Mouse (Mus musculus) A20 (cell line): ENCODE measurements around the gene Cdc14a.
"Not testable (repeated sequence)": the region's sequence is repeated elsewhere in the genome, so short reads cannot be mapped to it uniquely, and the experiment has no call there.

Source experiments
- DNase-seq: peaks from one replicate; pipeline ENCODE4 v3.0.0-alpha.2; 2011; ENCODE audit warnings: low read depth, low spot score

Cdc14a gene

DNA sequence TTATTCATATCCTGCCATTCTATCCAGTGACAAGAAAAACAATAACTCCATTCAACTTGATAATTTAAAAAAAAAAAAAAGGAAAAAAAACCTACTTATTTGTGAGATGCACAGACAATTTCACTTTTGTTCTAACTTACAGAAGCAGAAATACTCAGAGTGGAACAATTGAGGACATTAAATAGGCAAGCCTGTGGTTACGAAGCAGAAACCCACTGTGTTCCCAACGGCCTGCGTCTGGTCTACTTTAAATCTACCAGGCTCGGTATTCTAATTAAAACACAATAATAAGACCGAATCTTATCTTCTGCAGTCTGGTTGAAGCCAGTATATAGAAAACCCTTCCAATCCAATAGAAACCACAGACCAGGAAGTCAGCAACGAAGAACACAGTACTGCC lies 50.6 kb downstream of the Cdc14a start:
- no peak for DNase-seq

DNA sequence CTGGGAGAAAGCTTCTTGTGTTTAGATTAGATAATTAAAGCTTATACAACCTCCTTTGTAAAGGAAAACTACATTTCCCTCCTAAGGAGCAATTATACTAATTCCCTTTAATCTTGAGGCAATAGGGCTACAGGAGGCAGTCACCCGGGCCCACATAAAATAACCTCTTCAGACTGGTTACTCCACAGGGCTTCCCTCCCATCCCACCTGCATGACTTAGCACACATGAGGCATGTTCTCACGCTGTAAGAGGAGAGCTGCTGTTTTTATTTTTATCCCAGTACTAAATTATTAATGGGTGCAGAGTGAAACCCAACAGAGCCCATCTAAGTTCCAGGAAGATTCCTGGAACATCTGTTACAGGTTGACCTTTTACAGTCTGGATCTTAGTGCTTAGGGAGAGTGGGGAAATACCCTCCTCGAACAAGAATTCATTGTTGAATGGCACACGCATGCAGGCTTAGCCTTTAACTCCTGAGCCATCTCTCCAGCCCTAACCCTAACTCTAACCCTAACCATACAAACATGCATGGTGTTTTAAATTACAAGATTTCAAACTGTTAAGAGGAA lies 54.9 kb downstream of the Cdc14a start:
- DNase-seq: no peak

DNA sequence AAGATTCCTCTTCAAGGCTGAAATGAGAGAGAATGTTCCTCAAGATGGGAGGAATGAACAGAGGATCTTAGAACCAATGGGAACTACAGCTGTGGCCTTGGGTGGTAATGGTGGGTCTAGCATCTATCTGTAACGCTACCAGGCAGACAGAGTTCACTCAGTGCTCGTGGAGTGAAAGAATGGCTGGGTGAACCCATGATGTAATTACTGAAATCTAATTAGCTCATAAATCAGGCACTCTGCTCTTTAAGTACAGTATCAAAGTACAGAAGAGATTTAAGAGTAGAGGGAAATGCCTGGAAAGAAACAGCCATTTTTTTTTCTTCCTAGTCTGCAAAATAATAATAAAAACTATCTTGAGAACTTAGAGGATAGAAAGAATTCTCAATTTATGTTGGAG lies 57.7 kb downstream of the Cdc14a start:
- DNase-seq: no peak

DNA sequence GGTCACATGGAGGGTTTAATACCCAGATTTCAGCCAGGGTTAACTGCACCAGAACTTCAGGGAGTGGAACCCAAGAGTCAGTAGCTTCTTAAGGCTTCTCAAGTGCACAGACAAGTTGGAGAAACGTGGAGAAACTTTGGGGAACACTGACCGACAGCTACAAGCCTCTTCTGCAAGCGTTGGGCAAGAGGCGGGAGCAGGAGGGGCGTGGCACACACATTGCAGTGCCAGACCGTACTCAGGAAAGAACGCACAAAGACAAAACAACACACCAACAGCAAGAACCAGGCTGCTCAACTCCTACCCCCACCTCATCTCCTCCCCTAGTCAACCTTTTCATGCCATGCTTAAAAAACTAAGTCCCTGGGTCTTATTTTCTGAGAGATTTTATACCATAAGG lies 61.9 kb downstream of the Cdc14a start:
- no peak for DNase-seq

DNA sequence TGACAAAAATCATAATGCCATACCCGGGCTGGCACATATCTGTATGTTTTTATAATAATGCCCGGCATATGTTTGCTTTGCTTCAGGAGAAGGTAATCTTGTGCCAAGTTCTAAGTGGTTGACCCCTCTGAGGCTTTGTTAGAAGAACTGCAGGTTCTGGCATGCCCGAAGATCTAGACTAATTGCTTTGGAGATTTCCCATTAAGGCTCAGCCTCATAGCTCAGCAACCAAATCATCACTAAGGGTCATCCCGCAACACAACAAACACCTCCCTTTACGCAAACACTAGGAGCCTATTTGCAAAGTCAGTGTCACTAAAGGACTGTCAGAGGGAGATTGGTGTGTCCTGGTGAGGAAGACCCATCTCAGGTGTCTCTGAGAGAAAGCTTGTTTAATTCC lies 62.7 kb downstream of the Cdc14a start:
- no peak for DNase-seq

DNA sequence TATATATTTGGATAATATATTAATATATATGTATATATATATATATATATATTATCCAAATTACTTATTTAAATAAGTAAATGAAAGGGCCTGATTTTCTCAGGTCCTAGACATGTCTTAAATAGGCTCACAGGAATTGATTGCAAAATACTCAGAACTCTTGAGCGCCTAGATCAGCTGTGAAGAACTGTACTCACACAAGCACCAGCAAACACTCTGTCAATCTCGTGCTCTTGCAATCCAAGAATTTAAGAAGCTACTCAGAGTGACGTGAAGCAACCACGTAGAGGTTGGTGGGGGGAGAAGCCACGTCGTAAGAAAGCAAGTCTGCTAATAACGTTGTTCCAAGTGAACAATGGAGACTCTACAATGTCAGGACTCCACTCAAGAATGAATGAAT lies 66.0 kb downstream of the Cdc14a start:
- no peak for DNase-seq

DNA sequence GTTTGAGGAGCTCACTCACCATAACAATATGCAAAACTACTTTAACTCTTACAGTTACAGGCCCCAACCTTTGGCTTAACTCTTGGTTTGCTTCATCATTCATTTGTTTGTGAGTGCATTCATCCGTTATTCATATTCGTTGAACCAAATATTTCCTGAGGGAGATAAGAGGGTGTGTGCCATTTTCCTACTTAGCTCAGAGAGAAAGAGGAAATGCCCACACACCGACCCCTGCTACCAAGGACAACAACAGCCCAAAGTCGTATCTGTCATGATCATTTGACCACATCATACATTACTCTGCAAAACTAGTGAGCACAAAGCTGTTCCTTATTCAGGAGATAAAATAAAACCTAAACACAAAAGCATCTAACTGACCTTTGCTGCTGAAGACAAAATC lies 66.7 kb downstream of the Cdc14a start:
- DNase-seq: no peak

DNA sequence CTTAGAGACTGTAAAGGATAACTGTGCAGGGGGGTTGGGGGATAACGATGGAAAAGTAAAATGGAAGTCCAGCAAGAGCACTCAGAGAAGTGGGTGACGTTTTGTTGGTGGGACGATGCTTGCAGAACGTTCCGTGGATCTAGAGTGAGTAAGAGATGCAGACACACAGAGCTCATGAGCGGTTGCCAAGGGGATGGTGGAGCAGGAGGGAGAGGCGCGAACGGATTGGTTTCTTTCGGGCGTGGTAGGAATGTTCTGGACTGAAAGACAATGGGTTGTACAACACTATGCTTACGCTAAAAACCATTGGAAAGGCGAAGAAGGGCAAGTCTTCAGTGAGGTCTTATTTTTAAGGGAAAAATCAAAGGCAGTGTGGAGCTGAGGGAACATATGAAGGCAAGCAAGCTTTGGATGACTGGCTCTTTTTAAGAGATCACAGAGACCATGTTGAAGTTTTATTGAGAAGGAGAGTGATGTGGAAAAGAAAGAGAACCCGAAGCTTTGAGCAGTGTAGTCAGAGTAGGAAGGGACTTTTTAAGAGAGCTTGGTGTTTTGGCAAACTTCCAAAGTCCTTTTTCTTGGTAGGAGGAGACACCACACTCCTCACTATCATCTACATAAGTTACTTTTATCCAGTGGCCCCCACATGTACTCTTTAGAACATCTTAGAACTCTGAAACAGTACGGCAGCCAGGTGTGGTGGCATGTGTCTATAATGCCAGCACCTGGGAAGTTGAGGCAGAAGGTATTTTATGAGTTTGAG lies 68.6 kb downstream of the Cdc14a start:
- no peak for DNase-seq

DNA sequence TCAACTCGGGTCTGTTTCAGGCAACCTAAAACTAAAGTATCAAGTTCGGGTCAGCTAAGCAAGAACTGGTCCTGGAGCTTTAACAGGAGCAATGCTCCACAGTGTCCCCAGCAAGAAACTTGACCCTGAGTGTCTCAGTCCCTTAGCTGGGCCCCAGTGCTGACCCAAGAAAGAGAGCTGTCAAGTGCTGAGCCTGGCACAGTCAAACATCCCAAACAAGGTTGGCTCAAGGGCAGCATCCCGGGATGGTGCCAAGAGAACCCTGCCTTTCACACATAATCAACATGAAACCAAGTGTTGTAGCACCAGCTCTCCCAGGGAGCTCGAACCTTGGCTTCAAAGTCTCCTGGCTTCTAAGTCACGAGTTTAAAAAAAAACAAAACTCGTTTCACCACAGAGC lies 71.3 kb downstream of the Cdc14a start:
- DNase-seq: no peak

DNA sequence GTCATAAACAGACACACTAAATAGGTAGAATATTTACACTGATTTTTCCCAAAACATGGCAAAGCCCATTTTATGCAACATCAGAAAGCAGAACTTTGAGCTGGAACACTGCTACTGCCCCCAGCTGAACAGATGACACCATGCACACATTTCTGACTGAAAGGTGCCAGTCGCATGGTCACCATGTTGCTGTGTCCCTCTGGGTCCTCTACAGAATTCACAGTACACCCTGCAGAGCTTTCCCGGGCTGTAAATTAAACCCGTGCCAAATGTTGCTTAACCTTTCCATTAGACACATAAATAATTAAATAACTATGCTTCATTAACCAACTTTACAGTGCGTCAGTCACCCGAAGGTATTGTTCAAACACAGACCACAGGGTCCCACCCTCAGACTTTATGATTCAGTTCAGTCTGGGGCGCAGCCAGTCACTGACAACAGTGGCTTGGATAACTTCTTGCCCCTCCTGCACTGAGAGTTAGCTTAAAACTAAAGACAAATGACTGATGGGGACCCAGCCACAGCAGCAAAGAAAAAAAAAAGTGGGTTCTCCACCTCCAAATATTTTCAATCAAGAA lies 73.4 kb downstream of the Cdc14a start:
- no peak for DNase-seq

DNA sequence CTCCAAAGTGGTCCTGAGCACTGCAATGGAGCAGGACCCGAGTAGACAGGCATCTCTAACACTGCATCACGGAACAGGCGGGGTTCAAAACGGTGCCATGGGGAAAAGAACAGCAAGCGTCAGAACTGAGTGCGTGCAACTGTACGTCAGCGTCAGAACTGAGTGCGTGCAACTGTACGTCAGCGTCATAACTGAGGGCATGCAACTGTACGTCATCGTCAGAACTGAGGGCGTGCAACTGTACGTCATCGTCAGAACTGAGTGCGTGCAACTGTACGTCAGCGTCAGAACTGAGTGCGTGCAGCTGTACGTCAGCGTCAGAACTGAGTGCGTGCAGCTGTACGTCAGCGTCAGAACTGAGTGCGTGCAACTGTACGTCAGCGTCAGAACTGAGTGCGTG lies 76.3 kb downstream of the Cdc14a start:
- not testable (repeated sequence) for DNase-seq

DNA sequence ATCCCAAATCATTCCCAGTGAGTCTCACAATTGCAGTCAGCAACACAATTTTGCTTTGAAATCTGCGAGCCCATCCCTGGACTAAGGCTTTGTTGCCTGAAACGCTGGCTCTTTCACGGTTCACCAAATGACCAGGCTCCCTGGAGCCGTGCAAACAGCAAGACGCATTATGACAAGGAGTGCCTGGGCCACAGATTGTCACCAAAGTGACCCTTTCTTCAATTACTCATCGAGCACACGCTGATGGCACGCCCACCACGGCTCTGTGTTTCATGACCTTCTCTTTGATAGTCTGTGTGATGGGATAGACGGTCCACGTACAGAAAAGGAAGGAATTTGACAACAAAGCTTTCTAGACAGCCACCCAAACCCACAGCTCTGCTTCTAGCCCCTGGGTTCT lies 78.6 kb downstream of the Cdc14a start:
- DNase-seq: no peak

DNA sequence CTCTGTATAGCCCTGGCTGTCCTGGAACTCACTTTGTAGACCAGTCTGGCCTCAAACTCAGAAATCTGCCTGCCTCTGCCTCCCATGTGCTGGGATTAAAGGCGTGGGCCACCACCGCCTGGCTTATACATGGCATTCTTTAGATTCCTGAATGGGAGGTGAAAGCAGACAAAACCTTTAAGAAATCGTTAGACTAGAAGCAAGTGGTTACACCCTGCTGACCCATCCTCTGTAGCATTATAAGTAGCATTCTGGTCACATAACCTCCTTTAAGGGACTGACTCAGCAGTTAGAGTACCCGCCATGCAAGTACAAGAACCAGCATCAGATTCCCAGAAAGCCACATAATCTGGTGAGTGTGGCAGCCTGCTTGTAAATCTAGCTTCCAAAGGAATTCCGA lies 81.6 kb downstream of the Cdc14a start:
- no peak for DNase-seq

DNA sequence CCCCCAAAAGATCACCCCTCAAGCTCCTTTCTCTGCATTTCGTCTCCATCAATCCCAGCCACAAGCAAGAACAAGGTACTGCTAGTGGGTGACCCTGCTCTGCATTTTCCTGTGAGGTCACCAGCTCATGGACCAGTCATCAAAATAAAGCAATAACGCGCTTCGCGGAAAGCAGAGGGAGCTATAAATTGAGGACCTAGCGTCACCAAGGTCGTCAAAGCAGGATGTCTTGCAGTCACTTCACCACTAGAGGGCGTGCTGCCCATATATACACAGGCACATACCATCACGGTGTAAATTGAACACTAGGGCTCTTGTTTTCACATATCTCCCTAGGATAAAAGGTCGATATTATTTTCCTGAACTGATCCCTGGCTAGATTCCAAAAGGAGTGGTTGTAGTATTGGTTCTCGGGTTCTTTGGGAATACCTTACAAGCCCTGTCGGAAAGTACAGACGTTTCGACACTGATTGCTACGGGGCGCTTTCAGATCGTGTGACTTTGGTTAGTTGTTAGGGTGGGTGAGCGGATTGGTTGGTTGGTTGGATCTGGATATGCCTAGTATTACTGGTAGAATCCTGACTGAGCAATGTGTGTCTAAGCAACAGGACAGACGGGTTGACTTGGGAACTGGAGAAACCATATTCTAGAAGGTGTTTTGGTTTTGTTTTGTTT lies 82.7 kb downstream of the Cdc14a start:
- DNase-seq: peak; percentile 84

DNA sequence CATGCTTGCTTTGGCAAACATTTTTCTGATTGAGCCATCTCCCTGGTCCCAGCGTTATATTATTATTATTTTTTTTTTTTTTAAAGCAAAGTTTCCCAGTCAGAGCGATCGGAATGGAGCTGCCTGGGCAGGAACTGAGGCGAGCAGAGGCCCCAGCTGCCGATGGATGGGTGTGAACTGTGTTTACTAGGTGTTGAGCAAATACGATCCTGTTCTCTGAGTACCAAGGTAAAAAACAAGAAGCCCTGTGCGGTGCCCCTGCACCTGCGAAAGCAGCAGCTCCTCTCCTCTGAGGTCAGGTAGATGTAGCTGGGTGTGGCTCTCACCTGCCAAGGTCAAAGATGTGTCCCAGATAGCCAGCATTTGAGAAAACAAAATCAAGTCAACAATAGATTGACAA lies 83.6 kb downstream of the Cdc14a start:
- no peak for DNase-seq

DNA sequence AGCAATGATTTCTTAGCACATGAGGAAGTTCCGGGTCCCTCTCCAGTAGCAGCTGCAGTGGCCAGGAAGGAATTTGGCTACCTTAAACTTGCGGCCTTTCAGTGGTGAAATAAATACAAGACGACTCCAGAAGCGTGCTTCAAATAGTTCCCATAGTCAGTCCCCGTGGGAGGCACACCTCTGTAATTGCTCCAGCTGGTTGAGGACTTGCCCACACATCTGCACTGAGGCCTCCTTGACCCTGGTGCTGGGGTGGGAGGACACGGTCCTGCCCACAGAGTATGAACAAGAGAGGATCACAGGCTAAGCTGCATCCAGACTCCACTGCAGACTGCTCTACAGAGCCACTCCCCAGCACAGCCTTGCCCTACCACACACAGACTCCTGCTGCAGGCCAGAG lies 85.2 kb downstream of the Cdc14a start:
- DNase-seq: no peak

DNA sequence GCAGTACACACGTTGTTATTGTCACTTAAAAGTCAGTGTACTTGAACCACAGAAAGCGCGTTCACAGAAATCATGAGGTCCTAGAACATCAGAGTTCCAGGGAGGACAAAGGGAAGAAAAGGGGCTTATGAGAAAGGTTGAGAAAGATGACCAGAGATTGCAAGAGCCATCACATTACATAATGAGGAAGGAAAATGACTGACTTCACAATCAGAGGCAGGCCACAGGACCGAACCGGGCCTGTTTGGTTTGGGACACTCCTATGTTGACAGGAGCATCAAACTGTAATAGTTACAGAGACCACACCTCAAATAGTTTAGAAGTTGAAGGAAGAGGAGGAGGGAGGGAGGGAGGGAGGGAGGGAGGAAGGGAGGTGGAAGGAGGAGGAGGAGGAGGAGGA lies 86.0 kb downstream of the Cdc14a start:
- DNase-seq: no peak

DNA sequence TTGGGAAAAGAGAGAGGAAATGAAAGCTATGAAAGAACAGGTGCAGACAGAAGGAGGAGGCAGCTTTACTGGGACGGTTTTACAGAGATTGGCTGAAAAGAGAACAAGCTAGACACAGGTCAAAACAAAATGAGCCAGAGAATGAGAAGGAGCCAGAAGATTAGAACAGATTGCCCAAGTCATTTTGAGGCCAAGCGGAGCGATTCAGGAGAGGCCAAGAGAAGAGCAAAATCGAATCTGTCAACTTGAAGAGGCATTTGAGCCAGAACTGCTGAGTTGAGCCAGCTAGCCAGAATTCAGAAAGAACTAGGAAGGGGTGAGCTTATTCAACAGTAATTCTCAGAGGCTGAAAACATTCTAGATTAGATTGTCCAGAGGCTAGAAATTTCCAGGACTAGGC lies 88.8 kb downstream of the Cdc14a start:
- peak; percentile 17 for DNase-seq

DNA sequence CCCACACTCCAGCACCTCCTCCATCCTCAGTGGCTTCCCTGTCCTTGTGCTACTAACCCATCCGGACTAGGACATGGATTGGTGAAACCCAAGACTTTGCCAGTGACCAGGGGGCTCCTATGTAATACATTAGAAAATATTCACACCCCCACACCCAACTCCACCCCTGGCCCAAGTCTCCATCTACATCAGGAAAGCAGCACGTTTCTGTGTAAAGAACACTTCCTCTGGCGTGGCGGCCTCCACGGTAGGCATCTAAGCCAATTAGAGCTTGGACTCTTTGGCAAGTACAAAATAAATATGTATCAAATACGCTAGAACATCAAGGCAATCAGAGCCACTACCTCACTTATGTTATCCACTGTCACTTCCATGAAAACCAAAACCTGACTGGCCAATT lies 90.1 kb downstream of the Cdc14a start:
- DNase-seq: no peak

DNA sequence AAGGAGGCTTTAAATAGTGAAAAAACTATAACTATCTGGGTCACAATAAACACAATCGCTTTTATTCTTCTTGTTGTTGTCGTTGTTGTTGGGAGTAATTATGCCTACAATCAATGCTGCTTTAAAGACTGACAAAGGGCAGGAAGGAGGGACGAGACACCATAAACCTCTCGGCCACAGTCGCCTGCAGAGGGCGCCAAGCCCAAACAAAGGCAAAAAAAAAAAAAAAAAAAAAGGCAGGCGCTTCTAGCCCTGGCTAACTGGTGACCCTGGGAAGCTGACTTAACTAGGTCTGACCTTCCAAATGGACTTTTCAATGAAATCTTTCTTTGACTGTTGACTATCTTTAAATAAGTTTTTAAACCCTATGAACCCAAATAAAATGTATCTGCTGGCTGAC lies 90.6 kb downstream of the Cdc14a start:
- DNase-seq: peak; percentile 68

DNA sequence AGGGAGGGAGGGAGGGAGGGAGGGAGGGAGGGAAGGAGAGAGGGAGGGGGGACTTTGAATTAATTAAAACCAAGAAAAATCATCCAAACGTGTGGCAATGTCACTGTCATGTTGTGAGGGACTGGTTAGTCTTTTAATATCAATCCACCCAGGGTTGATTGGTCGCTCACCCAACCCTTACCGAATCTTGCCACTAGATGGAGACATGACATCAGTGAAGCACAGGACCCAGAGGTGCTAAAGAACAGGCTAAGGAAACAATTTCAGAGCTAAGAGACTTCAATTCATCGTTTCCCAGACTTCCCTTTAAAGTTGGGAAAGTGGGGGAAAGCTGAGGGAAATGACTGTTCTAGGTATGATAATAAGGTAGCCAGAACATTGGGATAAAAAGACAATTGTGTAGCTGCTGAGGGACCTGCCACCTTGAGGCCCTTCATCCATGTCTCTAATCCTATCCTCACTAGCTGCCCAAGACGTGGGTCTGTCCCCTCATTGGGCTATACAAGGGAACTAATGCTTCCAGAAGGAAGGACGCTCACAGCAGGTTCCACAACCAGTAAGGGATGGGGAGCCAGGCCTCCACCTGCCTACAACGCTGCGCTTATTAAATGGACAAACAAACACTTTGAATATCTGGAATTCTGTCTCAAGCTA lies 91.9 kb downstream of the Cdc14a start:
- DNase-seq: peak; percentile 73

DNA sequence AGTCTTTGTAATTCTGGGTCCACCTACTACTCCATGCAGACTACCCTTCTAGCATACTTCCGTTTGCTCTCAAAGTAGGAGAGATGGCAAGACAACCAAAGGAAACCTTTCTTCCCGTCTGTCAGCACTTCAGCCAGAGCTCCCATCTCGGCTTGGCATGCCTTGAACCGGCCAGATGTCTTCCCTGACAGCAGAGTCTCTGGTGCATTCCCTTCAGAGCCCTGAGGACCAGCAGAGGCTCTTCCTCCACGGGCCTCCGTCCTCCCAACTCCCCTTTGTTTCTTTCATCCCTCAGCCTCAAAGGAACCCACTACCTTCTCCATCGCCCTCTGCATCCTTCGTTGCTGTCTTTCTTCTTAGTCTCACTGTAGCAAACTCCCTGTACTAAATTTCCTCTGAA lies 93.9 kb downstream of the Cdc14a start:
- no peak for DNase-seq
